Mouse (Mus musculus) bone marrow macrophage, adult 2 months (primary cell): ENCODE measurements at regions not wholly inside any gene's neighbourhood (a gene's known extent, or its start where the extent isn't known, plus 50 kb on each side); places are given as distances from the start of the nearest gene placed in this dataset.

Experiments used
- CTCF ChIP-seq: IDR thresholded peaks from 2 replicates; pipeline ENCODE4 v1.5.1; 2012; ENCODE audit warnings: low read depth, mild to moderate bottlenecking, low read length, moderate library complexity
- POLR2A ChIP-seq: IDR thresholded peaks from 2 replicates; pipeline ENCODE4 v1.6.1; 2012; ENCODE audit warnings: mild to moderate bottlenecking, low read depth, low read length, borderline replicate concordance

DNA sequence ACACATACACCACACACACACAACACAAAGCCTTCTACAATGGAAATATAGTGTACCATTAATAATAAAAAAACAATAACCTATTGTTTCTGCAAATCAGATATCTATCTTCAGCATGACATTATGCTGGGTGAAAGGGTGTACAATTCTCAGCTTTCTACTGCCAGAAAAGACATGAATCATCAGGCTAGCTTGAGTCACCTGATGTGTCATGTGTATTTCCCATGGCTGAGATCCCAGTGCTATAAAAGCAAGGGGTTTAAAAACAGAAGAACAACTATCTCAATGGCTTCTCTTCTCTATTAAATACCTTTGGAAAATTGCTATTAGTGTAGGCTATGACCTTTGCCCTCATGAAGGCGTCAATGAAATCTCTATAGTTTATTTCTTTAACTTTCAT is 246.5 kb upstream of the Atp2b1 start:
- TF ChIP-seq CTCF: no peak
- TF ChIP-seq POLR2A: no peak
